Mouse (Mus musculus): ENCODE measurements around the gene Slc22a22.

- TF ChIP-seq POLR2A (IDR thresholded peaks at IDR 0.05; ENCODE audit: insufficient read length, low read depth) (no peak), E2F4 (IDR thresholded peaks at IDR 0.05; ENCODE audit: insufficient read depth) (no peak), TCF12 (IDR thresholded peaks at IDR 0.05; ENCODE audit: insufficient read depth, poor library complexity, severe bottlenecking) (no peak), MYOG (IDR thresholded peaks at IDR 0.05; ENCODE audit: control insufficient read depth in 1 of 3, insufficient read depth in 1 of 3, insufficient read length in 2 of 3, low read depth in 2 of 3) (no peak), TCF3 (IDR thresholded peaks at IDR 0.05; ENCODE audit: insufficient read length, low read depth) (no peak), MAX (IDR thresholded peaks at IDR 0.05; ENCODE audit: low read depth) (no peak), CEBPB (IDR thresholded peaks at IDR 0.05; ENCODE audit: insufficient read depth, poor library complexity, severe bottlenecking) (no peak), MYOD1 (IDR thresholded peaks at IDR 0.05; ENCODE audit: control insufficient read depth in 1 of 3, insufficient read length in 2 of 3, low read depth in 2 of 3) (no peak)
Measured at GRCm38 (mm10) chr15:57501559-57501958, 24.1 kb upstream of the Slc22a22 start.
